Mouse (Mus musculus) lung, adult 18-20 months (tissue): ENCODE measurements around the gene Ank2.

Experiments
- DNase-seq, 2 experiments: peaks; one replicate each; pipeline ENCODE4 v3.0.0; 2022; ENCODE audit warnings: mixed read lengths in 2 of 2

Ank2 gene

GRCm38 (mm10) chr3:127282277-127282676 is 216.9 kb downstream of the Ank2 start:
- DNase-seq = no peak

GRCm38 (mm10) chr3:127281390-127281789 is 217.8 kb downstream of the Ank2 start:
- no peak for DNase-seq

GRCm38 (mm10) chr3:127280376-127280775 is 218.8 kb downstream of the Ank2 start:
- DNase-seq = no peak

- no peak for DNase-seq
These were observed 223.2 kb downstream of the Ank2 start for GRCm38 (mm10) chr3:127275953-127276352.

DNA sequence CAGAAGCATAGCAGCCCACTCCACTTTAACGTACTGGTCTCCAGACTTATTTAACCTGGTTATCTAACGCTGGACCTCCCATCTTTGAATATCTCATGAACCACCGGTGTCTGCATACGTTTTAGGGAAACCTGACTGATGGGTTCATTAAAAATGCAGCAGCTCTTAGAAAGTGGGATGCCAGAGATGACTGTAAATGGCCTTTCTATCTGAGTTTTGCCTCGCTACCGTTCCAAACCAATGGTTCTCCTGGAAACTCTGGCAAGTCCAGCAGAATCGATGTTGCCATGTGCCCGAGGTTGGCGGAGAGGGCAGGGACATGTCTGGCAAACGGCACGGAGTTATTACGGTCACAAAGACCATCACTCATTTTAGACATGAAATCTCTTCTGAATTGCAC is 226.3 kb downstream of the Ank2 start:
- DNase-seq = no peak

GRCm38 (mm10) chr3:127269616-127270015 is 229.5 kb downstream of the Ank2 start:
- DNase-seq = no peak

DNA sequence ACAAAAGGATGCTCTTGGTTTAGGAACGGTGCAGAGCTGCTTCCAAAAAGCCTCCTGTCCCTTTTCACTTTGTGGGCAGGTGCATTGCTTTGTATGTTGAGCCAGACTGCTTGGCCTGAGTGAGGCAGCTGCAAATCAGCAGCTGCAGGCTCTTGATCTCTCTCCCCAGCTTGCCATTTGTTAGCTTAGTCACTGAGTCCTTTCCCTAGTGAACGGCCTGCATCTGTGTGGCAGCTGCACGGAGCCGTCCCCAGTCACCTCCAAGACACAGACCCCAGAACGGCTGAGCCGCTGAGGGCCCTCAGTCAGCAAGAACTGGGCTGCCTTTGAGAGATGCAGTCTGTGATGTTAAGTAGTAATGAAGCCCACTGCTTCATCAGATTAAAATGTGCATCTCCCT is 231.3 kb downstream of the Ank2 start:
- no peak for DNase-seq

DNA sequence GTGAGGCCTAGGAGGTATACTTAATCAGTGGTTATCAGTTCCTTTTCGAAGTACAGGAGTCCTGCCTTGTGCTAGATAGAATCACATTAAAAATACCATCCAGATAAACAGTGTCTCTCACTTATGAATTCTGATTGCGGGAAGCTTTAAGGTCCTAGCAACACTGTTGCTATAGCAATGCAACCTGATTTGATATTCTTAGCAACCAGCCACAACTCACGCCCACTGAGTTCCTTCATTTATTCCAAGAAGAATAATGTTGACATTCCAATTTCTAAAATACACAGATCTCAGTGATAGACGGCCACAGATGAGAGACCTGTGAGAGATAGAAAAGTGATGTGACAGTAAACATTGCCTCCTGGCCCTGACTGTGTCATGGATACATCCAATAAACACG is 233.4 kb downstream of the Ank2 start:
- no peak for DNase-seq

GRCm38 (mm10) chr3:127265182-127265581 is 234.0 kb downstream of the Ank2 start:
- DNase-seq = no peak

GRCm38 (mm10) chr3:127260786-127261166 is 238.4 kb downstream of the Ank2 start:
- no peak for DNase-seq

DNA sequence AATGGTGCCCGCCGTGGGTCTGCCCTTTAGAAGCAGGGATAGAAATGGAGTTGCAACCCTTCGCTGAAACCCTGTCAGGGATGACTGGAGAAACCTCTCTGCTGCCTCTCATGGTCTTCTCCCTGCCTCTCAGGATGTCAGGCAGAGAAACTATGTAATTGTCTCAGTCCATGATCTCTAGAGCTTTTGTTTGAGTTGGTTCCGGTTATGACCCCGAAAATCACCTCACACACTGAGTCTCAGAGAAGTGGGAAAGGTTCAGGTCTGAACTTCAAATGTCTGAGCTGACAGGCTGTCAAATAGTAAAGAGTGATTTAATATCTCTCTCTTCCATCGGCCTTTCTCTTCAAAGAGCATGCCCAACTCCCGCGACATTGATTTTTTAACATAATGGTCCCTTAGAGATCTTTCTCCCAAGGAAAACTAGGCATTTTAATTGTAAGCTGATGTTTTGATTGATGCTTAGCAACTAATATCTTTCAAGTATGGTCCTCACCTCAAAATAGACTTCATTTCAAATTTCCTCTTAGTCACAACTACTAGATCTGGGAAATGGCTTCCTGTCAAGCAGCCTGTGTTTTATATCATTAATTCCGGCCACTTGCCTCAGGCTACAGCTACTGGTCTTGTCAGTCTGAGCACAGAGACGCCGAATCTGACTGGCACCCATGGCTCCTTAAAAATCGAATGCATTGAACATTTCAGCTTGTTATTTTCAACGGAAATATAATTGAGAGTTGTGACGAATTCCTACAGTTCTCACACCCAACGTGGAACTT is 239.0 kb downstream of the Ank2 start:
- no peak for DNase-seq

- DNase-seq = no peak
These were observed 240.6 kb downstream of the Ank2 start for GRCm38 (mm10) chr3:127258466-127259075.

DNA sequence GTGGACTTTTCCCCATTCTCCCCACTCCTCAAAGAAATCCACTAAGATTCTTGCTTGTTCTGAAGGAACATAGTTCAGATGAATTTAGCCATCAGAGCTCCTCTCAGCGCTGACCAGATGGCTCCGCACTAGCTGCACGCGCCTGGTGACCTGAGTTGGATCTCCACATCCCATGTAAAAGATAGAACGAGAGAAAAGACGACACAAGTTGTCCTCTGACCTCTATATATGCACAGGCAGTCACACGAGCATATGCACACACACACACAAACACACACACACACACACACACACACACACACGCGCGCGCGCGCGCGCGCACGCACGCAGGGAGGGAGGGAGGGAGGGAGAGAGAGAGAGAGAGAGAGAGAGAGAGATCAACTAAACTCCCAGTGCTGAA is 241.2 kb downstream of the Ank2 start:
- no peak for DNase-seq

- peak; percentile 40 to 61 for DNase-seq
These were observed 241.7 kb downstream of the Ank2 start for GRCm38 (mm10) chr3:127257279-127257925.

- no peak for DNase-seq
These were observed 242.5 kb downstream of the Ank2 start for GRCm38 (mm10) chr3:127256681-127257080.

DNA sequence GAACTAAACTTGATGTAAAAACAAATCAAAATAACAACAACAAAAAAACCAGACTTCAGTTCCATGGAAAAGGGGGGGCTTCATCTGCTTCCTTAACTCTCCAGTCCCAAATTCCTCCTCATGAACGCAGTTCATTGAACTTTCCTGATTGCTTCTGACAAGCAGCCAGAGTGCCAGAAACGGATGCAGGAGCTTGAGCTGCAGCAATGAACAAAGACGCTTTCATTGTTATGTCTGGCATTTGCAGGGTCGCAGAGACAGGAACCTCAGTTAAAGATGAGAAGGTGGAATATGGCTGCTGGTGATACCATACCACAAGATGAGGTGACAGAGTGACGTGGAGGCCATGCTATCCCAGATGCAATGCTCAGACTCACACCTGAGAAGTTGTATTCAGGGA is 248.2 kb downstream of the Ank2 start:
- no peak for DNase-seq

DNA sequence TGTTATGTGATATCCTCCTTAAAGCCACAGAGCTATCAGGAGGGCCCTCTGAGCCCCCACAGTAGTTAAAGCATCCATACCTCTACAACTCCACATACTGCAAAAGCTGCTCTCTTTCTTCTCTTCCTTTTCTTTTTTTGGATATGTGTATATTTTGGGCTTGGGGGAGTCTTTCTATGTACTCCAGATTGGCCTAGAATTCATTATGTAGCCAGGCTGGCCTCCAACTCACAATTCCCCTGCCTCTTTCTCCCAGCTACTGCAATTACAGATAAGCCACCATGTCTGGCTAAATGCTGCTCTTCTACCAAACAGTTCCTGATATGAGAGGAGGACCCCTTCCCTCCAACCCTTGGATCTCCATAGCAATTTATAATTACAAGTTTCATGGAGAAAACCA is 250.5 kb downstream of the Ank2 start:
- DNase-seq = no peak

- peak; percentile 13 to 34 for DNase-seq
These were observed 252.0 kb downstream of the Ank2 start for GRCm38 (mm10) chr3:127246989-127247708.

DNA sequence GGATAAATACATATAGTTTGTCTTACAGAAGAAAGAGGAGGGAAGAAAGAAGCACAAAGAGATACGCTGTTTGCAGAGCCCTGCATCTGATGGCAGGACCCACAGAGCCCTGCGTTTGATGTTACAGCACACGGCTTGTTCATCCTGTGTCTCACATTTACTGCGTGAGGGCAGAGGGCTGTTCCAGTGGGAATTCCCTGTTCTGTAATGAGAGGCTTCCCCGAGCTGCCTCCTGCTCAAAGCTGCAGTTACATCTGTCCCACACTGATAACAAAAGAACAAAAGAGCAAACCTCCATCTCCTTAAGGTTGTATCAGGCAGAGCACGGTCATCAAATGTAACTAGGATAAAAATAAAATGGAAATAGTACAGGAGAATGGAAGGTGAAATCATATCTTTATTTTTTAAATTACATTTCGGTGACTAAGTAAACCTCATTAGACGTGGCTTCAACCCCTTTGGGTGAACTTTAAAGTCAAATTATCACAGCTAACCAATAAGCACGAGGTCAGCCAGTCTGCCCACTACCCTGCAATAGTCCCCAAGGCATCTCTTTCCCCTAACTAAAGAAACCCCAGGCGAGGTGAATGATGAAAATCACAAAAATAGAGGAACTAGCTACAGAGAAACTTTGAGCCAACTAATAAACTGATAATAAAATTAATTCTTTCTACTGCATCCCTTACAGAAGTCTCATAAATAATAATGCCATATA is 255.1 kb downstream of the Ank2 start:
- no peak for DNase-seq

- no peak for DNase-seq
These were observed 256.8 kb downstream of the Ank2 start for GRCm38 (mm10) chr3:127242234-127242810.

DNA sequence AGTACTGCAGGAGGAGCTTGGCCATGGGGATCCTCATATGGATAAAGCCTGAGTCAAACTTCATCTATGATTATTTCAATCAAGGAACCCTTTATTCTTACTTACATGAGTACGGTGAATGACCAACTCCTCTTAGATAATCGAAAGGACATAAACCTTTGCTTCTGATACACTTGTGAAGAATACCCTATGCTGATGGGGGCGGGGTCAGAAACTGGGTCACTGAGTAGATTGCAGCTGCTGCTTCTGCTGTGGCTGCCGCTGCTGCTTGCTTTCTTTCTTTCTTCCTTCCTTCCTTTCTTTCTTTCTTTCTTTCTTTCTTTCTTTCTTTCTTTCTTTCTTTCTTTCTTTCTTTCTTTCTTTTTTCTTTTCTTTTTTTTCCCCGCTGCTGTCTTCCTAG is 263.9 kb downstream of the Ank2 start:
- no peak for DNase-seq
